25 mouse cellular contexts compared by ENCODE assay signal in genomic region chr4:101540516-101540915, GRCm38 (mm10).
"Had no signal": no experiment of that assay in that cellular context is flagged by ENCODE, and none has a peak within 500 bp of the region (broad histone marks: within the 10 kb centered on the region; RNA-seq: fewer than 3 reads in every experiment).

No protein-coding gene starts in this region.

- ATAC-seq: hindbrain, postnatal 0 days; intestine, embryonic 16.5 days had no signal

- DNase-seq: gastrocnemius, postnatal 14 days; gastrocnemius, postnatal 36 days; heart, adult 11 months; heart, adult 2 months; heart, postnatal 14 days; heart, postnatal 36 days; kidney, adult 11 months; kidney, adult 2 months; kidney, adult 9 months; kidney, postnatal 14 days; kidney, postnatal 36 days; layer of hippocampus, adult 9-11 months; liver; liver, embryonic 13.5 days had no signal

- H3K4me3 ChIP-seq: heart, adult 2 months; heart, embryonic 13.5 days; heart, embryonic 15.5 days; hindbrain, embryonic 12.5 days; kidney, embryonic 15.5 days; limb, embryonic 10.5 days; limb, embryonic 12.5 days; liver, embryonic 13.5 days; liver, embryonic 15.5 days had no signal

- H3K27ac ChIP-seq: heart, adult 2 months; heart, embryonic 13.5 days; heart, embryonic 15.5 days; hindbrain, embryonic 12.5 days; hindbrain, embryonic 14.5 days; hindbrain, postnatal 0 days; kidney, embryonic 15.5 days; kidney, postnatal 0 days; limb, embryonic 10.5 days; limb, embryonic 12.5 days; liver, embryonic 13.5 days; liver, embryonic 15.5 days had no signal
